Mouse (Mus musculus) bone marrow, adult 2 months (tissue): Measurements from ENCODE around the gene Dvl3. TPM values are rescaled to one million over a fixed set of nuclear protein-coding genes. Genes with fewer than 3 reads are reported as not detected.
A peak's percentile ranks its signal among the peaks of the same experiment; 100 is the strongest.

Experiments used
- H3K27ac ChIP-seq: fragments of 200-500 bp; 2 replicates; pipeline ENCODE4 v1.5.1; 2012; ENCODE audit warnings: low read depth, mild to moderate bottlenecking, control low read depth, inconsistent platforms, low read length; ENCODE audit not compliant: control insufficient read depth, poor library complexity, insufficient read depth
- H3K4me1 ChIP-seq: fragments of 200-500 bp; 2 replicates; pipeline ENCODE4 v1.6.1; 2011; ENCODE audit warnings: low read length; ENCODE audit not compliant: control insufficient read depth, insufficient read depth
- H3K4me3 ChIP-seq: fragments of 200-500 bp; replicated peaks from 2 replicates; pipeline ENCODE3; 2011; ENCODE audit warnings: mild to moderate bottlenecking, low read depth, low read length, control low read depth; ENCODE audit not compliant: control insufficient read depth
- CTCF ChIP-seq: fragments of 200-500 bp; IDR thresholded peaks from 2 replicates; pipeline ENCODE4 v1.5.1; 2011; ENCODE audit warnings: low read length, control low read depth; ENCODE audit not compliant: control insufficient read depth, insufficient read depth
- POLR2A ChIP-seq: fragments of 200-500 bp; IDR thresholded peaks from 2 replicates; pipeline ENCODE4 v1.6.1; 2011; ENCODE audit warnings: low read depth, mild to moderate bottlenecking, control low read depth, low read length, borderline replicate concordance; ENCODE audit not compliant: control insufficient read depth
- WGBS: fragments of 180-500 bp; shearing (Covaris S2); methylation state at CpG from one replicate; pipeline ENCODE4 v1.1.7; 2018; 5-methylcytosine and 5-hydroxymethylcytosine counted together
- polyA plus RNA-seq: library from polyadenylated mRNA; stranded (reverse); fragments of >200 nt; gene quantifications from 2 replicates; pipeline ENCODE4 v1.2.4, GENCODE M21; 2011; ENCODE audit warnings: low replicate concordance; ENCODE audit not compliant: missing spikeins, insufficient read depth, insufficient read length

Gene Dvl3
- polyA plus RNA-seq, 1 experiment: 19.5 TPM

GRCm38 (mm10) chr16:20489233-20489632, 27.5 kb upstream of the Dvl3 start:
- H3K27ac ChIP-seq: no peak overlapping the region
- TF ChIP-seq CTCF: no peak
- TF ChIP-seq POLR2A: no peak
- no peak overlapping the region for H3K4me3 ChIP-seq
- H3K4me1 ChIP-seq: no peaks in the 10 kb centered on the region
- 73% methylated on average over 2 of the region's 2 CpGs for WGBS

DNA sequence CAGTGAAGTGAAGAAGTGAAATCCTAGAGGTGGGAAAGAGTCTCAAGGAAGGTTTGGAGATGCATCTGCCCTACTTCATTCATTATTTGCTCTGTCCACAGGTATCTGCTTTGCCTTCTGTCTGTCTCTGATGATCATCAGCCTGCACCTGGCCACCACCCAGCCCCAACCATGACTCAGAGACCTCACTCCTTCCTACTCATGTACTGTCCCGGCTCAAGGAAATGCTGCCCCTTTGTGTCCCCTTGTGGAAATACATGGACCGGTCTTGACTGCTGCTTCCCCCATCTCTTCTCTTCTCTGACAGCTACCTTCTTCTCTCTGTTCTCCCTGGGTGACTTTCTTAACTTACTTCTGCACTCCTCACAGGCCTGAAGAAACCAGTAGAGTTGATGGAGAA, 26.2 kb upstream of the Dvl3 start:
- H3K4me3 ChIP-seq: no peak overlapping the region
- H3K4me1 ChIP-seq: no peaks in the 10 kb centered on the region
- no peak overlapping the region for H3K27ac ChIP-seq
- TF ChIP-seq POLR2A (no peak), CTCF (no peak)
- 20% methylated on average over 2 of the region's 2 CpGs for WGBS

DNA sequence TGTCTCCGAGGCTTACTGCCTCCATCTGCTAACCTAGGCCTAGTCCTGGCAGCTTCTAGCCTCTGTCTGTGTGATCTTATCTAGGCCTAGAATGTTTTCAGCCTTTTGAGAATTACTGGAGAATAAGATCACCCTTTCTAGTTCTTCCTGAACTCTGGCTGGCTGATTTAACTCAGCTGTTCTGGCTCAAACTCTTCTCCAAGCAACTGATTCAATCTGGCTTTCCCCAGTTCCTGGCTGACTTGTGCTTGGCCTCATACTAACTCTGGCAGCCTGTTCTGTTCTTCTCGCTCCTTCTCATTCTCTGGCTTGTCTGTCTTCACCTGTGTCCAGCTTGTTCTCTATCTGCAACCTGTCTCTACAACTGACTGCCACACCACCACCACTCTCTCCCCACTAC, 25.5 kb upstream of the Dvl3 start:
- H3K4me1 ChIP-seq: no peaks in the 10 kb centered on the region
- H3K27ac ChIP-seq: no peak overlapping the region
- TF ChIP-seq POLR2A (no peak), CTCF (no peak)
- H3K4me3 ChIP-seq: no peak overlapping the region
- 81% methylated on average over 2 of the region's 2 CpGs for WGBS

GRCm38 (mm10) chr16:20493452-20493851, 23.3 kb upstream of the Dvl3 start:
- TF ChIP-seq POLR2A (no peak), CTCF (no peak)
- Histone ChIP-seq H3K4me3 (no peak overlapping the region), H3K27ac (no peak overlapping the region), H3K4me1 (no peaks in the 10 kb centered on the region; the same call in 1 of the 2 replicates)
- 38% methylated on average over 2 of the region's 2 CpGs for WGBS

- peak overlapping the region; percentile 0 for H3K4me3 ChIP-seq
- peak; percentile 35 for TF ChIP-seq CTCF
- TF ChIP-seq POLR2A: no peak
- H3K4me1 ChIP-seq: no peaks in the 10 kb centered on the region; the same call in 1 of the 2 replicates
- no peak overlapping the region for H3K27ac ChIP-seq
- 24% methylated on average over 25 of the region's 25 CpGs for WGBS
These were observed 19.8 kb upstream of the Dvl3 start for GRCm38 (mm10) chr16:20496671-20497600.

DNA sequence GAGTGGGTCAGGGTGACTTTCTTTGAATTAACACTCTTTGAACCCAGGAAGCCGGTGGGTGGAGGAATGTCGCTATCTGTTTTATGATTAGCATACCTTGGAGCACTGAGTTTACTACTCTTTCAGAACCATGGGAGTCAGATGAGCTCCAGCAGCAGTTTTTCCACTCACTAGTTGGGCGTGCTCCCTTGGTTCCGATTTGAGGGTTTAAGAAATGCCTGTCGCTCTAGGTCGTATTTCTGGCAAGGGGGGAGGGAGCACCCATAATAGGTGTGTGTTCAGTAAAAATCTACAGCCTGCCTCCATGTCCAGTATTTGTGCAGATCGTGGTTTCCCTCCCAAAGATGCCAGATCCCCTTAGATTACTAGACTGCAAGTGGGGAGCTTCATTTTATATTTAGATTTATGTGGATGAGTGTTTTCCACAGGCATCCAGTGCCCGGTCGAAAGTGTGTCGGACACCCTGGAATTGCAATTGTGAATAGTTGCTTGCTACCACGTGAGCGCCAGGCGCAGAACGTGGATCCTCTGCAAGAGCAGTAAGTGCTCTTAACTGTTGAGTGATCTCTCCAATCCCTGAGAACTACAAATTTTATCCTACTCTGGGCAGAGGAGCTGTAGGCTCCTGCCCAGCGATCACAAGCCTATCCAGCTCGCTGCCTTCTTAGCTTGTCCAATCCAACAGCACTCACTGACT, 18.7 kb upstream of the Dvl3 start:
- WGBS: 29% methylated on average over 16 of the region's 16 CpGs
- Histone ChIP-seq H3K4me3 (peak overlapping the region; percentile 80), H3K27ac (no peak overlapping the region), H3K4me1 (no peaks in the 10 kb centered on the region; the same call in 1 of the 2 replicates)
- TF ChIP-seq CTCF (no peak), POLR2A (no peak)

DNA sequence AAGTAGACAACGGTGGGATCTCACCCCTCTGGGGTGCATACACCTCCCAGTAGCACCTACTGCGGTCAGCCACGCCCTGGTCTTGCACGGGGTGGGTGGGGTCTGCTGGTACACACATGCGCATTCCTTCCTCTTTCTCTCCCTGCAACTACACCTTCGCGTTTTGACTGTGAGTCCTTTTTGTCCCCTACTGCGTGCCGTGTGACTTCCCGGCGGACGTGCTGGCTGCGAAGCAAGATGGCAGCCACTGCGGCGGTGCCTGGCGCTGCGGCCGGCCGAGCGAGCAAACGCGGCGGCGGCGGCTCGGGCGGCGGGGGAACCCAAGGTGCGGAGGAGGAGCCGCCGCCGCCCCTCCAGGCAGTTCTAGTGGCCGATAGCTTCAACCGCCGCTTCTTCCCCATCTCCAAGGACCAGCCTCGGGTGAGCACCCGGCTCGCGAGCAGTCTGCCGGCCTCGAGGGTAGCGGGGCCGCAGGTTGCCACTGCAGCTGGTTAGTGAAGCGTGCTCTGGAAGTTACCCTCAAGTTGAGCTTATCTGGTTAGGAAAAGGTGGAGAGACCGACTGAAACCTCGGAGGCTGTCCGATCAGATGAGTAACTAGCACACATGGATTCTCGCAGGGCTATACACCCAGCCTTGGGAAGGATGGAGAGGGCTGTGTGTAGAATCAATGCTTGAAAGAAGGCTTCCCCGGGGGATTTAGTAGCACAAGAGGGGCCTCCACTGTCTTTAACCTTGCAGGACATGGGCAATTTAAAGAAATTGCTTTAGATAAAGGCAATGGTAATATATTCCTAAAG, 17.9 kb upstream of the Dvl3 start, which contains the start of gene Eif2b5:
Gene Eif2b5 (plus strand): TSS at position 141 of the 799 bp plus-strand sequence.
- TF ChIP-seq POLR2A: peak; percentile 93
- no peak for TF ChIP-seq CTCF
- Histone ChIP-seq H3K4me3 (peak within 1 kb of the TSS; percentile 80), H3K27ac (peak within 1 kb of the TSS; percentile 11; the same call in 1 of the 2 replicates), H3K4me1 (no peaks in the 10 kb centered on the region; the same call in 1 of the 2 replicates)
- WGBS: under 1% methylated on average over 49 of the region's 49 CpGs
